Mouse (Mus musculus): ENCODE measurements at regions not wholly inside any gene's neighbourhood (a gene's known extent, or its start where the extent isn't known, plus 50 kb on each side); places are given as distances from the start of the nearest gene placed in this dataset.

DNA sequence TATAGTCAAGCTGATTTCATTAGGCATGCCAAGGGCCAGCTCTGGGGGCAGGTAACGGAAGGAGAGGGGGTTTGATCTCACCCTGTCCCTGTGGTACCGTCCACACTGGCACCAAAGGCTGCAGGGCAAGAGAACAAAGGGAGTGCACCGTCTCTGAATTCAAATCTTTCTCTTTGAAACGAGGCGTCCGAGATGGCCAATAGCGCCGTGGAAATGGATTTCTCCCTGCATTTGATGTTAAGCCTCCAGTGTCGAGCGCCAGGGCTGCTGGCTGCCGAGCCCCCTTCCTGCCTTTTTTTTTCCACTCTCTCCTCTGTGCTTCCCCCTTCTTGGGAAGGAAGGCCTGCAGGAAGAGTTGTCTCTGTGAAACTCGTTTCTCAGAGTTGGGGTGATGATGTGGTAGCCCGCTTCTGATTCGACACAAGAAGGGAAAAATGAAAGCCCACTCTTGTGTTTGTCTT lies 235.5 kb downstream of the 3110018I06Rik start:
- no peak overlapping the region for H3K4me2 ChIP-seq (ENCODE audit: low read depth, low read length)
- no peaks in the 10 kb centered on the region; the same call in 1 of the 2 replicates for H3K9me3 ChIP-seq (replicated peaks; ENCODE audit: control insufficient read depth, low read length)
- H3K36me3 ChIP-seq (ENCODE audit: control insufficient read depth, insufficient read depth, low read length): no peaks in the 10 kb centered on the region
- H3K27ac ChIP-seq (ENCODE audit: low read length): no peak overlapping the region
- no peaks in the 10 kb centered on the region; the same call in 1 of the 2 replicates for H3K4me1 ChIP-seq (ENCODE audit: control insufficient read depth, insufficient read depth, low read length)
- H3K4me3 ChIP-seq (replicated peaks; ENCODE audit: low read length): no peak overlapping the region
- H3K9ac ChIP-seq (ENCODE audit: low read length): no peak overlapping the region
- H3K27me3 ChIP-seq (ENCODE audit: control insufficient read depth, insufficient read depth, low read length): no peaks in the 10 kb centered on the region
- ATAC-seq (ENCODE audit: insufficient read depth, low FRiP score): no peak
- 62% methylated on average over 14 of the region's 14 CpGs for WGBS

DNA sequence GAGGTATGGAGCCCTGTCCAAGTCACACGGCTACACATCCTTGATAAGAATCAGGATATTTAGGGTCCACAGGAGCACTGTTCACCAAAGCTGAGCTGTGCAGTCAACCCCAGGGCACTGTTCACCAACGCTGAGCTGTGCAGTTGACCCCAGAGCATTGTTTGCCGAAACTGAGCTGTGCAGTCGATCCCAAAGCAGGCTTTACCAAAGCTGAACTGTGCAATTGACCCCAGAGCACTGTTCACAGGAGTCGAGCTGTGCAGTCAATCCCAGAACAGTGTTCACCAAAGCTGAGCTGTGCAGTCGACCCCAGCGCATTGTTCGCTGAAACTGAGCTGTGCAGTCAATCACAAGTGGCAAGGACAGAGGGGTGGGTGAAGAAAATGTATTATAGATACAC lies 236.0 kb downstream of the 3110018I06Rik start:
- H3K9ac ChIP-seq (ENCODE audit: low read length): no peak overlapping the region
- no peaks in the 10 kb centered on the region for H3K36me3 ChIP-seq (ENCODE audit: control insufficient read depth, insufficient read depth, low read length)
- ATAC-seq (ENCODE audit: insufficient read depth, low FRiP score): no peak
- H3K27me3 ChIP-seq (ENCODE audit: control insufficient read depth, insufficient read depth, low read length): no peaks in the 10 kb centered on the region
- WGBS: 45% methylated on average over 8 of the region's 8 CpGs
- no peaks in the 10 kb centered on the region; the same call in 1 of the 2 replicates for H3K9me3 ChIP-seq (replicated peaks; ENCODE audit: control insufficient read depth, low read length)
- no peak overlapping the region for H3K27ac ChIP-seq (ENCODE audit: low read length)
- H3K4me3 ChIP-seq (replicated peaks; ENCODE audit: low read length): no peak overlapping the region
- no peak overlapping the region for H3K4me2 ChIP-seq (ENCODE audit: low read depth, low read length)
- no peaks in the 10 kb centered on the region; the same call in 1 of the 2 replicates for H3K4me1 ChIP-seq (ENCODE audit: control insufficient read depth, insufficient read depth, low read length)

DNA sequence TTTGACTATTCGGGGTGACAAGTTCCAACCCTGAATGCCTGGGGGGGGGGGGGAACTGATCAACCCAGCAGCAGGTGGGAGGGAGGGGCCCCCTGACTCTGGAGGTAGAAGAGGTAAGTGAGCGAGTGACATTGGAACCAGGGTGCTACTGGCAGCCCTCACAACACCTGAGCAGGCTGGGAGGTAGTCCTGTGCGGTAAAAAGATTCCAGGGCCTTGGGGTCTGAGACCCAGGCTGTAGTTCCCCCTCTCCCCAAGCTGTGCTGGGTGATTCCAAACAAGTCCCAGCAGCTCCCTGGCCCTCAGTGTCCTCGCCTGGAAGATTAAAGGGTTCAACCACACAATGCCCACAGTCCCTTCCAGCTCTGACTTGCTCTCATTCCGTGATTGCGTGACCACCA lies 240.4 kb downstream of the 3110018I06Rik start:
- 69% methylated on average over 6 of the region's 6 CpGs for WGBS
- Histone ChIP-seq H3K27me3 (ENCODE audit: control insufficient read depth, insufficient read depth, low read length) (no peaks in the 10 kb centered on the region), H3K4me1 (ENCODE audit: control insufficient read depth, insufficient read depth, low read length) (no peaks in the 10 kb centered on the region), H3K27ac (ENCODE audit: low read length) (peak overlapping the region; percentile 61; the same call in 1 of the 2 replicates), H3K9ac (ENCODE audit: low read length) (no peak overlapping the region), H3K4me2 (ENCODE audit: low read depth, low read length) (no peak overlapping the region), H3K36me3 (ENCODE audit: control insufficient read depth, insufficient read depth, low read length) (no peaks in the 10 kb centered on the region), H3K9me3 (replicated peaks; ENCODE audit: control insufficient read depth, low read length) (peaks cover 3% of the 10 kb centered on the region; the same call in 1 of the 2 replicates), H3K4me3 (replicated peaks; ENCODE audit: low read length) (no peak overlapping the region)
- no peak for ATAC-seq (ENCODE audit: insufficient read depth, low FRiP score)

DNA sequence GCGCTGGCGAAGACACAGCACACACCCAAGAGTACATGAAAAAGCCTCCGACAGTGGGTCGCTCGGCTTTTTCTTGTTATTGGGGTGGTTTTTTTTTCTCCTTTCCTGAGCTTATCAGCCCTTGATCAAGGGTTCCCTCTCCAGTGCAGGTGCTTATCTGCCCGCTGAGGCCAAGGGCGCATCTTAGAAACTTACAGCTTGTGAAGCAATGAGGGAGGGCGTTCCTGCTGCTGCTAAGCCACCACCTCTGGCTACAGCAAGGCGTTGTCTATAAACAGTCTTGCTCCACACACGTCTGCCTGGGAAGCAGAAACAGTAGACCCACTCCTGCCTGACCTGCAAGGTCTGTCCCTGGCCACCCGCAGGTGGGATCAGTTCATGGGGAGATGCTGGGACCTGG lies 240.9 kb downstream of the 3110018I06Rik start:
- WGBS: 78% methylated on average over 11 of the region's 11 CpGs
- no peaks in the 10 kb centered on the region for H3K36me3 ChIP-seq (ENCODE audit: control insufficient read depth, insufficient read depth, low read length)
- no peak overlapping the region for H3K4me3 ChIP-seq (replicated peaks; ENCODE audit: low read length)
- no peak for ATAC-seq (ENCODE audit: insufficient read depth, low FRiP score)
- no peaks in the 10 kb centered on the region for H3K27me3 ChIP-seq (ENCODE audit: control insufficient read depth, insufficient read depth, low read length)
- peaks cover 3% of the 10 kb centered on the region; the same call in 1 of the 2 replicates for H3K9me3 ChIP-seq (replicated peaks; ENCODE audit: control insufficient read depth, low read length)
- H3K4me2 ChIP-seq (ENCODE audit: low read depth, low read length): no peak overlapping the region
- H3K9ac ChIP-seq (ENCODE audit: low read length): no peak overlapping the region
- H3K4me1 ChIP-seq (ENCODE audit: control insufficient read depth, insufficient read depth, low read length): no peaks in the 10 kb centered on the region
- H3K27ac ChIP-seq (ENCODE audit: low read length): peak overlapping the region; percentile 78

DNA sequence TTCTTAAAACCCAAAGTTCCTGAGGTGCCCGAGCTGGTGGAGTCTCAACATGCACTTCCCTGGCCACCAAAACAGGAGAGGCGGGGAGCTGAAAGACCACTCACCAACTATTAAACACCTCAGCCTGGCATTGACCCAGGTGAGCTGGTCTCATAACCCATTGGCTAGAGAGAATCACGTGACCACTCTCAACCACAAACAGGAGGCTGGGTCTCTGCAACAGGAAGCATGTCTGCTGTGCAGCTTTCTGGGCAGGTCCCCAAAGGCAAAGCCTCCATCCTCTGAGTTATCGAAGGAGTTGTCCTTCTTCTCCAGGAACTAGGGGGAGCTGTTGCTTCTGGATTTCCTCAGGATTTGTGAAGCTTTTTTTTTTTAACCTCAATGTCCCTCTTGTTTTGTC lies 242.5 kb downstream of the 3110018I06Rik start:
- peaks cover 3% of the 10 kb centered on the region; the same call in 1 of the 2 replicates for H3K9me3 ChIP-seq (replicated peaks; ENCODE audit: control insufficient read depth, low read length)
- no peak overlapping the region for H3K4me2 ChIP-seq (ENCODE audit: low read depth, low read length)
- H3K36me3 ChIP-seq (ENCODE audit: control insufficient read depth, insufficient read depth, low read length): no peaks in the 10 kb centered on the region
- no peak overlapping the region for H3K4me3 ChIP-seq (replicated peaks; ENCODE audit: low read length)
- no peaks in the 10 kb centered on the region for H3K27me3 ChIP-seq (ENCODE audit: control insufficient read depth, insufficient read depth, low read length)
- no peak overlapping the region for H3K9ac ChIP-seq (ENCODE audit: low read length)
- WGBS: 74% methylated on average over 4 of the region's 4 CpGs
- no peak for ATAC-seq (ENCODE audit: insufficient read depth, low FRiP score)
- no peaks in the 10 kb centered on the region for H3K4me1 ChIP-seq (ENCODE audit: control insufficient read depth, insufficient read depth, low read length)
- H3K27ac ChIP-seq (ENCODE audit: low read length): no peak overlapping the region

DNA sequence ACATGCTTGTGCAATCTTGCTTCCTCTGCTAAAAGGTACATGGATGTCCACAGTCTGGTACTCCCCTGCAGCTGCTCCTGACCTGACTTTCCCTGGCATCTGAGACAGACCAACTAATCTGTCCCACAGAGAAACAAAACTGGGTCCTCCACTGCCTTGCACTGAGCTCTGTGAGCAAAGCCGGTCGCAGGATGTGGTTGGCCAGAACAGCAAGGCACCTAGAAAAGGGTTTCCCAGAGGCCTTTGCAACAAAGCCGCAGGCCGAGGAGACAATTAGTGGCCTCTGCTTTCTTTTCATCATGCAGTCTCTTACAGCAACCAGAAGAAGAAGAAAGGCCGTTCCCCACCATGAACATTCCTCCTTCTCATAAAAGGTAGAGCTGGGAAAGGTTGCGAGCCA lies 246.1 kb downstream of the 3110018I06Rik start:
- no peak for ATAC-seq (ENCODE audit: insufficient read depth, low FRiP score)
- H3K4me1 ChIP-seq (ENCODE audit: control insufficient read depth, insufficient read depth, low read length): no peaks in the 10 kb centered on the region
- no peak overlapping the region for H3K4me3 ChIP-seq (replicated peaks; ENCODE audit: low read length)
- no peak overlapping the region for H3K4me2 ChIP-seq (ENCODE audit: low read depth, low read length)
- H3K27me3 ChIP-seq (ENCODE audit: control insufficient read depth, insufficient read depth, low read length): no peaks in the 10 kb centered on the region
- H3K9me3 ChIP-seq (replicated peaks; ENCODE audit: control insufficient read depth, low read length): 0 out of 2 replicates have a peak, but pooled peaks cover 3% of the 10 kb centered on the region
- no peaks in the 10 kb centered on the region for H3K36me3 ChIP-seq (ENCODE audit: control insufficient read depth, insufficient read depth, low read length)
- WGBS: 89% methylated on average over 6 of the region's 6 CpGs
- no peak overlapping the region for H3K9ac ChIP-seq (ENCODE audit: low read length)
- H3K27ac ChIP-seq (ENCODE audit: low read length): no peak overlapping the region

DNA sequence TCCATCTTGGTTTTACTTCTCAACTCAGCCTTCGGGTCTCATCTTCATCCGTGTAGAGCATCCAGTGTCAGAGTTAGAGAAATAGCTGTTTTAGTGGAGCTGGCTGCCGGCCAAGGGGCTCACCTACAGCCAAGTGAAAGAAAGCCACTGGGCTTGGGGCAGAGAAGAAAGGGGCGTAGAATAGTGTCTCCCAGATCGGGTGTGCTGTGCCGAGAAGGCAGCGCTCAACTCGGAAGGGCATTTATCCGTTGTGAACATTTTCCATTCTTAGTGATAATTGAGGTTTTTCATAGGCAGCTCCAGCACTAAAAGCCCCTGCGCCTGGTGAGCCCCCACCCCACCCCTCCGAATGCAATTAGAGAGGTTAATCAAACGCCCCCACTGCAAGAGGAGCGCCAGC lies 254.2 kb downstream of the 3110018I06Rik start:
- no peaks in the 10 kb centered on the region for H3K9me3 ChIP-seq (replicated peaks; ENCODE audit: control insufficient read depth, low read length)
- no peak overlapping the region for H3K4me2 ChIP-seq (ENCODE audit: low read depth, low read length)
- no peak overlapping the region for H3K4me3 ChIP-seq (replicated peaks; ENCODE audit: low read length)
- no peak overlapping the region for H3K27ac ChIP-seq (ENCODE audit: low read length)
- no peak overlapping the region for H3K9ac ChIP-seq (ENCODE audit: low read length)
- WGBS: 72% methylated on average over 13 of the region's 13 CpGs
- no peak for ATAC-seq (ENCODE audit: insufficient read depth, low FRiP score)
- no peaks in the 10 kb centered on the region for H3K36me3 ChIP-seq (ENCODE audit: control insufficient read depth, insufficient read depth, low read length)
- H3K27me3 ChIP-seq (ENCODE audit: control insufficient read depth, insufficient read depth, low read length): no peaks in the 10 kb centered on the region
- H3K4me1 ChIP-seq (ENCODE audit: control insufficient read depth, insufficient read depth, low read length): no peaks in the 10 kb centered on the region

DNA sequence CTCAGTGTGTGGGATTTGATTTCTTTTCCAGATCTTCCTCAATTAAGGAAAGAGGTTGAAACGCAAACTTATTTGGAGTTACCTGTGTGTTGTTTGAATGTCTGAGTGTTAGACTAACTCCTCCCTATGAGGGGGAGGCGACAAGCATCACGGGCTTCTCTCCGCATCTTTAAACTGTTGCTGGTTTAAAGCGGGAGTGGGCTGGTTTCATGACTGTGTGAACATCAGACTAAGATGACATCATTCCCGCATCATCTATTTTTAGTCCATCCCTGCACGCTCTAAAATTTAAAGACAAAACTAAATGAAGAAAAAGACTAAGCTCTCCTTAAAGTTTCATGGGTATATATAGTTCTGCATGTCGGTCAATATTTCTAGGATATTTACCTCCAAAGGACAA lies 256.4 kb downstream of the 3110018I06Rik start:
- ATAC-seq (ENCODE audit: insufficient read depth, low FRiP score): no peak
- H3K27ac ChIP-seq (ENCODE audit: low read length): no peak overlapping the region
- no peak overlapping the region for H3K4me2 ChIP-seq (ENCODE audit: low read depth, low read length)
- no peak overlapping the region for H3K4me3 ChIP-seq (replicated peaks; ENCODE audit: low read length)
- no peaks in the 10 kb centered on the region for H3K9me3 ChIP-seq (replicated peaks; ENCODE audit: control insufficient read depth, low read length)
- H3K36me3 ChIP-seq (ENCODE audit: control insufficient read depth, insufficient read depth, low read length): no peaks in the 10 kb centered on the region
- H3K27me3 ChIP-seq (ENCODE audit: control insufficient read depth, insufficient read depth, low read length): no peaks in the 10 kb centered on the region
- H3K9ac ChIP-seq (ENCODE audit: low read length): no peak overlapping the region
- H3K4me1 ChIP-seq (ENCODE audit: control insufficient read depth, insufficient read depth, low read length): no peaks in the 10 kb centered on the region
- WGBS: 86% methylated on average over 8 of the region's 8 CpGs

DNA sequence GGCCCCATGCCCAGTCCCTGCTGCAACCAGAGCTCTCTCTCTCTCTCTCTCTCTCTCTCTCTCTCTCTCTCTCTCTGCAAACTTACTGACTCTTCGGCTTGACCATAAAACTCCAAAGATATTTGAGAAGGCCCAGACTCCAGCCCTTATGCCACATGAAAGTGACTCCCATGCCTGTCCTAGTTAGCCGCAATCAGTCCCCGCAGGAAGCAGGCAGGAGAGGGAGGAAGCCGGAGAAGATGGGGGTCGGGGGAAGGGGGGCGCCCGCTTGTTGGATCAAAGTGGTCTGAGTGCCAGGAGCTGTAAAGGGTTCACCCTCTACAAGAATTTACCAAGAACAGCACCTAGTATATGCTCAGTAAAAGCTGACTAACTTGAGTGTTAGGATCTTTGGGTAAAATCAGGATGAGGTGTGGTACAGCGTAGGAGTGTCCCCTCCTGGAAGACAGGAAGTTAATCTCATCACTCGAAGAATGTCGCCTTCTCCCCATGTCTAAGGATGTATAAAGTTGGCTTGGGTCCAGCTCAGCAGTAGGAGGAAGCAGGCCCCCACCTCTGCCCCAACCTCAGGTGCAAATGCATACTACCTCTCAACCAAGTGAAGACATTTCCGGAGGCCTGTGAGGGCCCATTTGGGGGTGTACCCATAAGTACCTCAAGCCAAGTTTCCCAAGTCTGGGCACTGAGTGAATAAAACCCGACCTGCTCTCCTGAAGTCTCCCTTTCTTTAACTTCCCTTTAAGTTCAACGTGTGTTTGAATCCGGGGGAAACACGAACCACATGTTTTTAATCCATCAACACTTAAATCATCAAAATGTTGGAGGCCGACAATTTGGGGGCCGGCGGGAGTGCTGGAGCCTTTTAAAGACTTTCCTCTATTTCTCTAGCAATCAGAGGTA lies 254.7 kb downstream of the Bcl11b start:
- WGBS: 61% methylated on average over 18 of the region's 18 CpGs

More for the DNA sequence above, 254.7 kb downstream of the Bcl11b start:
- no peaks in the 10 kb centered on the region for H3K36me3 ChIP-seq (ENCODE audit: control insufficient read depth, insufficient read depth, low read length)
- H3K27me3 ChIP-seq (ENCODE audit: control insufficient read depth, insufficient read depth, low read length): no peaks in the 10 kb centered on the region
- no peak overlapping the region for H3K27ac ChIP-seq (ENCODE audit: low read length)
- H3K4me3 ChIP-seq (replicated peaks; ENCODE audit: low read length): no peak overlapping the region
- H3K9ac ChIP-seq (ENCODE audit: low read length): no peak overlapping the region
- no peak overlapping the region for H3K4me2 ChIP-seq (ENCODE audit: low read depth, low read length)
- ATAC-seq (ENCODE audit: insufficient read depth, low FRiP score): no peak
- H3K9me3 ChIP-seq (replicated peaks; ENCODE audit: control insufficient read depth, low read length): no peaks in the 10 kb centered on the region
- peaks cover 13% of the 10 kb centered on the region for H3K4me1 ChIP-seq (ENCODE audit: control insufficient read depth, insufficient read depth, low read length)
